Mouse (Mus musculus) hindbrain, embryonic 11.5 days (tissue): ENCODE measurements at regions not wholly inside any gene's neighbourhood (a gene's known extent, or its start where the extent isn't known, plus 50 kb on each side); places are given as distances from the start of the nearest gene placed in this dataset.

Experiments used
- ATAC-seq: fragments of 200-750 bp; cut with Nextera tagmentation; 2 replicates; pipeline ENCODE4 v1.8.0; 2017; ENCODE audit warnings: mild to moderate bottlenecking, moderate TSS enrichment, moderate library complexity; ENCODE audit not compliant: low FRiP score
- DNase-seq: peaks from one replicate; pipeline ENCODE4 v3.0.0-alpha.2; 2015; ENCODE audit warnings: low spot score
- H3K27ac ChIP-seq: fragments of 300-500 bp; sonication (generic); 2 replicates; pipeline ENCODE4 v1.5.1; 2014; ENCODE audit warnings: mild to moderate bottlenecking, low read depth, low read length
- H3K27me3 ChIP-seq: fragments of 300-500 bp; sonication (generic); 2 replicates; pipeline ENCODE4 v1.6.1; 2014; ENCODE audit warnings: mild to moderate bottlenecking, low read length, moderate library complexity, mixed read lengths; ENCODE audit not compliant: control insufficient read depth, insufficient read depth
- H3K36me3 ChIP-seq: fragments of 300-500 bp; sonication (generic); 2 replicates; pipeline ENCODE4 v1.6.1; 2014; ENCODE audit warnings: mild to moderate bottlenecking, low read length, moderate library complexity, mixed read lengths; ENCODE audit not compliant: control insufficient read depth, insufficient read depth
- H3K4me1 ChIP-seq: fragments of 300-500 bp; sonication (generic); replicated peaks from 2 replicates; pipeline ENCODE4 v1.6.1; 2014; ENCODE audit warnings: low read length, mixed read lengths; ENCODE audit not compliant: control insufficient read depth, insufficient read depth
- H3K4me2 ChIP-seq: fragments of 300-500 bp; sonication (generic); replicated peaks from 2 replicates; pipeline ENCODE4 v1.6.1; 2014; ENCODE audit warnings: mild to moderate bottlenecking, low read depth, low read length
- H3K4me3 ChIP-seq: fragments of 300-500 bp; sonication (generic); 2 replicates; pipeline ENCODE4 v1.5.1; 2014; ENCODE audit warnings: low read depth, low read length
- H3K9ac ChIP-seq: fragments of 300-500 bp; sonication (generic); 2 replicates; pipeline ENCODE4 v1.6.1; 2014; ENCODE audit warnings: low read depth, low read length
- H3K9me3 ChIP-seq: fragments of 300-500 bp; sonication (generic); 2 replicates; pipeline ENCODE4 v1.6.1; 2016; ENCODE audit warnings: low read length; ENCODE audit not compliant: control insufficient read depth
- WGBS: fragments of 180-500 bp; shearing (Covaris S2); extraction: QIAGEN DNeasy Blood & Tissue Kit; methylation state at CpG from one replicate; pipeline ENCODE4 v1.1.7; 2014; 5-methylcytosine and 5-hydroxymethylcytosine counted together

GRCm38 (mm10) chr16:44660996-44661876 is 62.9 kb upstream of the Nepro start:
- no peak overlapping the region for H3K4me3 ChIP-seq
- H3K4me2 ChIP-seq: no peak overlapping the region
- 31% methylated on average over 4 of the region's 4 CpGs for WGBS
- peak overlapping the region; percentile 64; the same call in 1 of the 2 replicates for H3K27ac ChIP-seq
- no peak overlapping the region for H3K9ac ChIP-seq
- peak; percentile 46 for DNase-seq
- ATAC-seq: peak; percentile 85
- no peaks in the 10 kb centered on the region for H3K9me3 ChIP-seq
- 0 out of 2 replicates have a peak, but pooled peaks cover 2% of the 10 kb centered on the region for H3K4me1 ChIP-seq
- no peaks in the 10 kb centered on the region for H3K27me3 ChIP-seq
- H3K36me3 ChIP-seq: no peaks in the 10 kb centered on the region

GRCm38 (mm10) chr16:44658306-44658705 is 65.8 kb upstream of the Nepro start:
- ATAC-seq: no peak

GRCm38 (mm10) chr16:44656181-44656580 is 67.9 kb upstream of the Nepro start:
- 95% methylated on average over 1 of the region's 1 CpGs for WGBS
- Histone ChIP-seq H3K27ac (no peak overlapping the region), H3K9ac (no peak overlapping the region), H3K4me3 (no peak overlapping the region), H3K9me3 (no peaks in the 10 kb centered on the region), H3K4me2 (no peak overlapping the region), H3K36me3 (no peaks in the 10 kb centered on the region), H3K27me3 (no peaks in the 10 kb centered on the region), H3K4me1 (0 out of 2 replicates have a peak, but pooled peaks cover 1% of the 10 kb centered on the region)
- DNase-seq: no peak
- ATAC-seq: no peak

More at GRCm38 (mm10) chr16:44658306-44658705, 65.8 kb upstream of the Nepro start:
- no peaks in the 10 kb centered on the region for H3K27me3 ChIP-seq
- DNase-seq: no peak
- no peak overlapping the region for H3K9ac ChIP-seq
- H3K4me1 ChIP-seq: 0 out of 2 replicates have a peak, but pooled peaks cover 2% of the 10 kb centered on the region
- no peaks in the 10 kb centered on the region for H3K9me3 ChIP-seq
- H3K36me3 ChIP-seq: no peaks in the 10 kb centered on the region
- H3K4me2 ChIP-seq: no peak overlapping the region
- H3K27ac ChIP-seq: no peak overlapping the region
- 55% methylated on average over 8 of the region's 8 CpGs for WGBS
- no peak overlapping the region for H3K4me3 ChIP-seq

DNA sequence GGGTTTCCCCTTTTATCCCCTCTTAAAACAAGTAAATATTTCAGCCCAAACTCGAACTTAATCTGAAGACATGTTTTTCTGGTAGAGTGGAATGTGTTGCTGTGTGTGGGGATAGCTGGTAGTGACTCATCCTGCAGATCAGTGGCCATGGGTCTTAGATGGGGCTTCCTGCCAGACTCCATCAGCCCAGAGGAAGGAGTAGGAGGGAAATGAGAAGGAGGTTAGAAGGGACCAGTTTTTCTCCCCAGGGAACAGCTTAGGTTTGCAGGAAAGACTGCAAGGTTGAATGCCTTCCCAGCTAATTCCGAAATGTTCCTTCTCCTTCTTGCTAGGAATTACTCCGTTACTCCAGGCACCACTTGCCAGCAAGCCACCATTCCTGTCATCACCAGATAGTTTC is 68.8 kb upstream of the Nepro start:
- no peaks in the 10 kb centered on the region for H3K4me1 ChIP-seq
- DNase-seq (no peak), ATAC-seq (no peak)
- H3K27ac ChIP-seq: no peak overlapping the region
- H3K9ac ChIP-seq: no peak overlapping the region
- no peak overlapping the region for H3K4me2 ChIP-seq
- H3K9me3 ChIP-seq: no peaks in the 10 kb centered on the region
- WGBS: 74% methylated on average over 3 of the region's 3 CpGs
- H3K4me3 ChIP-seq: no peak overlapping the region
- H3K36me3 ChIP-seq: no peaks in the 10 kb centered on the region
- H3K27me3 ChIP-seq: no peaks in the 10 kb centered on the region

- Histone ChIP-seq H3K4me1 (no peaks in the 10 kb centered on the region), H3K36me3 (no peaks in the 10 kb centered on the region), H3K9ac (no peak overlapping the region), H3K27ac (no peak overlapping the region), H3K27me3 (no peaks in the 10 kb centered on the region), H3K4me3 (no peak overlapping the region), H3K9me3 (no peaks in the 10 kb centered on the region), H3K4me2 (no peak overlapping the region)
- no peak for ATAC-seq
- DNase-seq: no peak
- 53% methylated on average over 2 of the region's 2 CpGs for WGBS
Observed at GRCm38 (mm10) chr16:44648547-44649223, 75.4 kb upstream of the Nepro start.

- Histone ChIP-seq H3K4me1 (no peaks in the 10 kb centered on the region), H3K27ac (no peak overlapping the region), H3K27me3 (no peaks in the 10 kb centered on the region), H3K4me2 (no peak overlapping the region), H3K36me3 (no peaks in the 10 kb centered on the region), H3K9ac (no peak overlapping the region), H3K4me3 (no peak overlapping the region), H3K9me3 (no peaks in the 10 kb centered on the region)
- WGBS: 20% methylated on average over 4 of the region's 4 CpGs
- peak; percentile 36 for DNase-seq
- ATAC-seq: peak; percentile 67
Observed at GRCm38 (mm10) chr16:44643992-44644391, 80.1 kb upstream of the Nepro start.

DNA sequence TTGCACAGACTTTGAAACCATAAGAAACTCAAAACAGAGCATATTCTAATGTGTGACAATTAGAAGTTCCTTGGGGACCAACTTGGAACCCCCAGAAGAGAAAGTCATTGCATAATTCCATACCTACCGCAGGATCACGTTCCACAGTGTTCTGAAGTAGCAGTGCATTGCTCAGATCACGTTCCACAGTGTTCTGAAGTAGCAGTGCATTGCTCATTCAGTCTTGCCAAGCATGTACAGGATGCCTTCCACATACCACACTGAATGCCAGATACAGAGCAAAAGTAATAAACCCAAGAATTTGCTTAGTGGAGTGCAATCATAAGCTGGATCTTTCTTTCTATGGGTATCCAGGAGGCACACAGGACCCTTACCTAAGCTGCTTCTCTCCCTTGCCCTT is 78.4 kb upstream of the Boc start:
- H3K4me2 ChIP-seq: no peak overlapping the region
- DNase-seq: no peak
- no peaks in the 10 kb centered on the region for H3K27me3 ChIP-seq
- no peak overlapping the region for H3K9ac ChIP-seq
- H3K27ac ChIP-seq: no peak overlapping the region
- no peaks in the 10 kb centered on the region for H3K36me3 ChIP-seq
- H3K4me1 ChIP-seq: no peaks in the 10 kb centered on the region
- WGBS: 90% methylated on average over 3 of the region's 3 CpGs
- H3K9me3 ChIP-seq: no peaks in the 10 kb centered on the region
- H3K4me3 ChIP-seq: no peak overlapping the region
- no peak for ATAC-seq

DNA sequence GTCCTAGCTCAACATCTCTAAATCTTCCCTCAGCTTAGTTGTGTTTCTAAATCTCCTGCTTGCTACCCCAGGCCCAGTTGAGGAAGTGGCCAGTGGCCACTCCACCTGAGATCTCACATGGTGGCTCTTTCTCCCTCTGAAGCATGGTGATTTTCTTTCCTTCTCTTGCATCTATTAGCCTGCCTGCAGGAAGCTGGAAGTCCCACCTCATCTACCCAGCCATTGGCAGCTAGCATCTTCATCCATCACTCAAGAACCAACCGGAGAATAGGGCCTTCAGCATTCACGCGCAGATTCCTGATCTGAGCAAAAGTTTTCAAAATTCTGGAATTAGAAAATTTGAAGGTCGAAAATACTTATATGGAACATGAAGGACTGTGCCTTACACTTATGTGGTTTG is 75.8 kb upstream of the Boc start:
- Histone ChIP-seq H3K36me3 (no peaks in the 10 kb centered on the region), H3K4me3 (no peak overlapping the region), H3K9ac (no peak overlapping the region), H3K4me2 (no peak overlapping the region), H3K27ac (no peak overlapping the region), H3K9me3 (no peaks in the 10 kb centered on the region), H3K4me1 (no peaks in the 10 kb centered on the region), H3K27me3 (no peaks in the 10 kb centered on the region)
- DNase-seq (no peak), ATAC-seq (no peak)
- WGBS: 95% methylated on average over 4 of the region's 4 CpGs
